Mouse (Mus musculus) lung, postnatal 0 days (tissue): ENCODE data around the gene Sipa1l1. TPM values are rescaled to one million over a fixed set of nuclear protein-coding genes. Genes with fewer than 3 reads are reported as not detected.

Source experiments
- ATAC-seq: fragments of 200-750 bp; cut with Nextera tagmentation; 2 replicates; pipeline ENCODE4 v1.8.0; 2017; ENCODE audit warnings: moderate library complexity
- DNase-seq: peaks from one replicate; pipeline ENCODE4 v3.0.0-alpha.2; 2016; ENCODE audit warnings: low spot score
- H3K27ac ChIP-seq: fragments of 300-500 bp; sonication (generic); 2 replicates; pipeline ENCODE4 v1.5.1; 2014; ENCODE audit warnings: antibody characterized with exemption, mild to moderate bottlenecking, low read length, mixed read lengths
- H3K27me3 ChIP-seq: fragments of 300-500 bp; sonication (generic); replicated peaks from 2 replicates; pipeline ENCODE4 v1.6.1; 2014; ENCODE audit warnings: low read length, mixed read lengths; ENCODE audit not compliant: insufficient read depth
- H3K36me3 ChIP-seq: fragments of 300-500 bp; sonication (generic); 2 replicates; pipeline ENCODE4 v1.6.1; 2014; ENCODE audit warnings: low read length, mixed read lengths; ENCODE audit not compliant: insufficient read depth
- H3K4me1 ChIP-seq: fragments of 300-500 bp; sonication (generic); 2 replicates; pipeline ENCODE4 v1.6.1; 2014; ENCODE audit warnings: antibody characterized with exemption, low read depth, low read length, mixed read lengths; ENCODE audit not compliant: insufficient read depth
- H3K4me2 ChIP-seq: fragments of 300-500 bp; sonication (generic); replicated peaks from 2 replicates; pipeline ENCODE4 v1.6.1; 2014; ENCODE audit warnings: low read depth, mild to moderate bottlenecking, low read length, moderate library complexity, mixed read lengths
- H3K4me3 ChIP-seq: fragments of 300-500 bp; sonication (generic); 2 replicates; pipeline ENCODE4 v1.5.1; 2014; ENCODE audit warnings: low read depth, low read length
- H3K9ac ChIP-seq: fragments of 300-500 bp; sonication (generic); replicated peaks from 2 replicates; pipeline ENCODE4 v1.6.1; 2014; ENCODE audit warnings: low read depth, mild to moderate bottlenecking
- H3K9me3 ChIP-seq: fragments of 300-500 bp; sonication (generic); 2 replicates; pipeline ENCODE4 v1.6.1; 2016; ENCODE audit warnings: low read length, mixed read lengths
- CTCF ChIP-seq: IDR thresholded peaks from 2 replicates; pipeline ENCODE4 v1.5.1; 2016; ENCODE audit warnings: antibody characterized with exemption, mild to moderate bottlenecking
- EP300 ChIP-seq: IDR thresholded peaks from 2 replicates; pipeline ENCODE4 v1.6.1; 2016; ENCODE audit warnings: antibody characterized with exemption, mild to moderate bottlenecking, control low read depth
- WGBS: fragments of 180-500 bp; shearing (Covaris S2); extraction: QIAGEN DNeasy Blood & Tissue Kit; methylation state at CpG from one replicate; pipeline ENCODE4 v1.1.7; 2014; 5-methylcytosine and 5-hydroxymethylcytosine counted together
- polyA plus RNA-seq: library from polyadenylated mRNA; unstranded; fragments of >200 nt; fragmentation: Nextera tagmentation; extraction: Ambion mirVana; gene quantifications from 2 replicates; pipeline ENCODE4 v1.2.1, GENCODE M21; 2015

Gene Sipa1l1
- polyA plus RNA-seq, 1 experiment from 2014 or later, result 10.2 TPM

DNA sequence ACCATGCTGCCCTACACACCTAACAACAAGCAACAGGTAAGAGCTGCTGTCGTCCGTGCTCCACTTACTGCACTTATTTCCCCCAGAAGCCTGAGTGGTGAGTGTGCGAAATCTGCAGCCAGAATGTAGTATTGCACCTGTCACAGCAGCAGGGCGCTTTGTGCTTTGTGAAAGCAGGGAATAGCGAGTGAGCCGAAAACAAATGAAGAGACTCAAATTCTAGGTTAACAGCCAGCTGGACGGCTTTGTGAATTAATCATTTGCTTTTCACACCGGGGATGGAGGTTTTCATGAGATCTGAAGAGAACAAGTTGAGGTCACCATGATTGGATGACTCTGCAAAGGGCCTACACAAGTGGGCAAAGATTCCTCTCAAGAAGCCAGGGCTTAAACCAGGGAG is 215.6 kb downstream of the Sipa1l1 start:
- no peaks in the 10 kb centered on the region for H3K4me1 ChIP-seq
- no peak overlapping the region for H3K4me2 ChIP-seq
- no peak overlapping the region for H3K9ac ChIP-seq
- H3K27ac ChIP-seq, result no peak overlapping the region
- ATAC-seq, result no peak
- H3K4me3 ChIP-seq, result no peak overlapping the region
- no peak for TF ChIP-seq EP300
- TF ChIP-seq CTCF, result no peak
- H3K36me3 ChIP-seq, result peaks cover 11% of the 10 kb centered on the region; the same call in 1 of the 2 replicates
- H3K9me3 ChIP-seq, result no peaks in the 10 kb centered on the region
- H3K27me3 ChIP-seq, result no peaks in the 10 kb centered on the region
- 84% methylated on average over 8 of the region's 8 CpGs for WGBS
- no peak for DNase-seq

DNA sequence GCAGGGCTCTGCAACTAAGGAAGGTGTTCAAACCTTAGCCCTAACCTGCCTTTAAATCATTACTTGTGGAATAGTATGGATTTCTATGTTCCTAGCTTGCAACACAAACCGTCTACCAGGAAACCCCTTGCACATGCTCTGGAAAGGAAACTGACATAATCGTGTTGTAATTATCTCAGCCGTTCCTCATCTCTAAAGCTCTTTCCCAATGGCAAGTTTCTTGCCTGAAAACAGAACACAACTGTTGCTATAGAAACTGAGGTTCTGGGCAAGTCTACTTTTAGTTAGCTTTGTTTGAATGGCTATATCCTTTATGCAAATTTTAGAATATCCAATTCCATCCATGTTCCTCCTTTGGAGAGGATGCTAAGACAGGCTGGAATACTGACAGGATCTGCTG is 217.9 kb downstream of the Sipa1l1 start:
- no peaks in the 10 kb centered on the region for H3K4me1 ChIP-seq
- no peaks in the 10 kb centered on the region for H3K9me3 ChIP-seq
- H3K27me3 ChIP-seq, result no peaks in the 10 kb centered on the region
- DNase-seq, result peak; percentile 88
- no peak overlapping the region for H3K4me3 ChIP-seq
- H3K36me3 ChIP-seq, result peaks cover 11% of the 10 kb centered on the region; the same call in 1 of the 2 replicates
- no peak overlapping the region for H3K27ac ChIP-seq
- peak; percentile 49 for ATAC-seq
- WGBS, result 38% methylated on average over 3 of the region's 3 CpGs
- H3K9ac ChIP-seq, result no peak overlapping the region
- H3K4me2 ChIP-seq, result no peak overlapping the region
- TF ChIP-seq CTCF, result no peak
- peak; percentile 68 for TF ChIP-seq EP300

DNA sequence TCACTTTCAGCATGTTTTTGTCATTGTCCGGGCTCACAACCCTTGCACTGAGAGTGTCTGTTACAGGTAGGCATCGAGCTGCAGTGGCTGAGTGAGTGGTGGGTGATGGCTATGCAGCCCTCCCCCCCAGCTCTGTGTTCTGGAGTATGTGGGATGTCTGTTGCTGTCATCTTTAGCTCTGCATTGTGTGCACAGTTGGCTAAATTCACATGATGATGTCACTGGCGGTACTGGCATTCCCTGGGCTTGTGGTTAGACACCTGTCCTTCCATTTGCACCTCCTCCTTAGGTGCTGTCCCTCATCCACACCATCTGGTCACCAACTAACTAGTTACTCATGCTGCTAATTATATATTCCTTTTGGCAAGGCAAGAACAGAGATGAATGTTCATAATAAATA is 218.5 kb downstream of the Sipa1l1 start:
- DNase-seq, result no peak
- 89% methylated on average over 3 of the region's 3 CpGs for WGBS

DNA sequence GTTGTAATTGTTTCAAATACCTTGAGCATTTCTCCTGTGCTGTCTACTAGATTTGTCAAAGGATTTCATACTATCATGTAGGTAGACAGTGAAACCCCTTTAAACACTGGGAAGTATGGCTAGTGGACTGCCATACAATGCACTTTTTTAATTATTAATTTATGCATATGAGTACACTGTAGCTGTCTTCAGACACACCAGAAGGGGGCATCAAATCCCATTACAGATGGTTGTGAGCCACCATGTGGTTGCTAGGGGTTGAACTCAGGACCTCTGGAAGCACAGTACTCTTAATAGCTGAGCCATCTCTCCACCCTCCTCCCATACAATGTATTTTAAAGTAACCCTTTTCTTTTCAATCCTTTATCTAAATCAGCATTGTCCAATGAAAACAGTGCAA is 219.0 kb downstream of the Sipa1l1 start:
- Histone ChIP-seq H3K36me3 (peaks cover 11% of the 10 kb centered on the region; the same call in 1 of the 2 replicates), H3K4me2 (no peak overlapping the region), H3K9ac (no peak overlapping the region), H3K27ac (no peak overlapping the region), H3K4me1 (no peaks in the 10 kb centered on the region), H3K9me3 (no peaks in the 10 kb centered on the region), H3K27me3 (no peaks in the 10 kb centered on the region), H3K4me3 (no peak overlapping the region)
- no peak for DNase-seq
- TF ChIP-seq CTCF, result peak; percentile 20; the same call in 1 of the 2 replicates
- no peak for TF ChIP-seq EP300
- no peak for ATAC-seq

More for the DNA sequence above, 218.5 kb downstream of the Sipa1l1 start:
- H3K4me1 ChIP-seq, result no peaks in the 10 kb centered on the region
- H3K4me3 ChIP-seq, result no peak overlapping the region
- H3K9ac ChIP-seq, result no peak overlapping the region
- H3K9me3 ChIP-seq, result no peaks in the 10 kb centered on the region
- peaks cover 11% of the 10 kb centered on the region; the same call in 1 of the 2 replicates for H3K36me3 ChIP-seq
- no peak for TF ChIP-seq CTCF
- no peak for ATAC-seq
- no peaks in the 10 kb centered on the region for H3K27me3 ChIP-seq
- no peak overlapping the region for H3K4me2 ChIP-seq
- H3K27ac ChIP-seq, result no peak overlapping the region

DNA sequence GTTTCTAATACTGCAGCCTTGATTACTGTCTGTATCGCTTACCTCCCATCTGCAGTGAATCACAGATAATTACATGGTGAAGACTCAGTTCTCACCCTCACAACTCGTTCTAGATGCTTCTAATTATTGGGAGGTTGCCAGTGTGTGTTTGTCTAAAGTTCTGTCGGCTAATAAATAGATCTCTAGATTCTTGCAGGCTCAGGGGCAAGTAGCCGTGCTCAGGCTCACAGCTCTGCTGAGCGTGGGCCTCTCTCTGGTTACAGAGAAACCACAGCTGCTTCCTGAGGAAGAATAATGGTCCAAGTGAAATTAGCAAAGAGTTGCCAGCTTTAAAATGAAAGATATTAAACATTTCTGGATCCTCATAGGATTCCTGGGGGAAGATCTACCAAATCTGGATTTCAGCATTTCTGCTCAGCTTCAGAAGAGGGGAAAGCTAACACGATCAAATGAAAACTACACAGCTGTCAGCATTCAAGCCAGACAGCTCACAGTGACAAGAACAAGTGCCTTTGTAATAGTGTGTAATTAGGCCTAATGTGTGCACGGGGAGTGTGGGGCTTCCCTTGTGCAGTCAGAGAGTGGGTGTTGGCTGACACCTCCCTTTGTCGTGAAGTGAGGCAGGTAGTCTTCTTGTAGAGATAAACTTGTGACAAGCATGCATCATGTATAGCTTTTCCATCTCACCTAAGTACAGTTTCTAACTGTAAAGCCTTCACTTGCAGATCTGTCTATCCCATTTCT is 225.2 kb downstream of the Sipa1l1 start:
- ATAC-seq, result no peak
- no peak overlapping the region for H3K9ac ChIP-seq
- 38% methylated on average over 8 of the region's 8 CpGs for WGBS

DNA sequence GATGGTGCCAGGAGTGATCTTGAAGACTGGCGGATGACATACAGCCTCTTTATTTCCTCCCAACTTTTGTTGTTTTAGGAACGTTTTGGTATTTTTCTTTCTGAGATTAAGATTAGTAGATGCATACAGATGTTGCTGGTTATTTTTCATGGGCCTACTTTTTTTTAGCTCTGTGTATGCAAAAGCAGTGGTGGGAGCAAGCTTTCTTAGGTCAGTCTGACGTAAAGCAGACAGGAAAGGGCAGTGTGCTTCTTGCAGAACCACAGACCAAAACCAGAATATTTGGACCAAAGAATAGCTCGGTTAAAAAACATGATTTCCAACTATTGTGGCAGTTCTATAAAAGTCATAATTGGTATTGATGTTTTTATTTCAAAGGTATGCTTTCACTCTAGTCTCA is 226.1 kb downstream of the Sipa1l1 start:
- TF ChIP-seq CTCF (no peak), EP300 (no peak)
- H3K9me3 ChIP-seq, result no peaks in the 10 kb centered on the region
- DNase-seq (no peak), ATAC-seq (no peak)
- WGBS, result 75% methylated on average over 4 of the region's 4 CpGs
- no peak overlapping the region for H3K9ac ChIP-seq
- H3K4me1 ChIP-seq, result no peaks in the 10 kb centered on the region
- H3K4me3 ChIP-seq, result no peak overlapping the region
- H3K36me3 ChIP-seq, result no peaks in the 10 kb centered on the region
- no peak overlapping the region for H3K27ac ChIP-seq
- no peak overlapping the region for H3K4me2 ChIP-seq
- H3K27me3 ChIP-seq, result no peaks in the 10 kb centered on the region

More for the DNA sequence above, 225.2 kb downstream of the Sipa1l1 start:
- DNase-seq, result peak; percentile 28
- Histone ChIP-seq H3K27ac (peak overlapping the region; percentile 11; the same call in 1 of the 2 replicates), H3K36me3 (no peaks in the 10 kb centered on the region), H3K4me1 (no peaks in the 10 kb centered on the region), H3K4me3 (no peak overlapping the region), H3K4me2 (no peak overlapping the region), H3K27me3 (no peaks in the 10 kb centered on the region), H3K9me3 (no peaks in the 10 kb centered on the region)
- TF ChIP-seq CTCF (no peak), EP300 (no peak)
